Mouse (Mus musculus) hindbrain, postnatal 0 days (tissue): ENCODE data around the gene Fam3b. TPM values are rescaled to one million over a fixed set of nuclear protein-coding genes. Genes with fewer than 3 reads are reported as not detected.
A peak's percentile ranks its signal among the peaks of the same experiment; 100 is the strongest.

Source experiments
- ATAC-seq: fragments of 200-750 bp; cut with Nextera tagmentation; 2 replicates; pipeline ENCODE4 v1.8.0; 2017; ENCODE audit warnings: mild to moderate bottlenecking, moderate TSS enrichment, moderate library complexity
- DNase-seq: peaks from one replicate; pipeline ENCODE4 v3.0.0-alpha.2; 2015; ENCODE audit warnings: low spot score
- H3K27ac ChIP-seq: fragments of 300-500 bp; sonication (generic); 2 replicates; pipeline ENCODE4 v1.5.1; 2014; ENCODE audit warnings: mild to moderate bottlenecking
- H3K27me3 ChIP-seq: fragments of 300-500 bp; sonication (generic); 2 replicates; pipeline ENCODE4 v1.6.1; 2014; ENCODE audit warnings: low read length, mixed read lengths; ENCODE audit not compliant: insufficient read depth
- H3K36me3 ChIP-seq: fragments of 300-500 bp; sonication (generic); 2 replicates; pipeline ENCODE4 v1.6.1; 2014; ENCODE audit warnings: low read length, mixed read lengths; ENCODE audit not compliant: insufficient read depth
- H3K4me1 ChIP-seq: fragments of 300-500 bp; sonication (generic); 2 replicates; pipeline ENCODE4 v1.6.1; 2014; ENCODE audit warnings: antibody characterized with exemption, low read length, mixed read lengths; ENCODE audit not compliant: insufficient read depth
- H3K4me2 ChIP-seq: fragments of 300-500 bp; sonication (generic); 2 replicates; pipeline ENCODE4 v1.6.1; 2014; ENCODE audit warnings: low read depth, mild to moderate bottlenecking, low read length, moderate library complexity, mixed read lengths
- H3K4me3 ChIP-seq: fragments of 300-500 bp; sonication (generic); 2 replicates; pipeline ENCODE4 v1.5.1; 2014; ENCODE audit warnings: low read length
- H3K9ac ChIP-seq: fragments of 300-500 bp; sonication (generic); replicated peaks from 2 replicates; pipeline ENCODE4 v1.6.1; 2014; ENCODE audit warnings: mild to moderate bottlenecking, low read length, moderate library complexity, mixed read lengths
- H3K9me3 ChIP-seq: fragments of 300-500 bp; sonication (generic); 2 replicates; pipeline ENCODE4 v1.6.1; 2016; ENCODE audit warnings: low read length, mixed read lengths
- CTCF ChIP-seq: IDR thresholded peaks from 2 replicates; pipeline ENCODE4 v1.5.1; 2016; ENCODE audit warnings: antibody characterized with exemption, control low read depth, low read depth
- WGBS: fragments of 180-500 bp; shearing (Covaris S2); extraction: QIAGEN DNeasy Blood & Tissue Kit; methylation state at CpG from one replicate; pipeline ENCODE4 v1.1.7; 2014; 5-methylcytosine and 5-hydroxymethylcytosine counted together
- polyA plus RNA-seq: library from polyadenylated mRNA; unstranded; fragments of >200 nt; fragmentation: Nextera tagmentation; extraction: Ambion mirVana; gene quantifications from 2 replicates; pipeline ENCODE4 v1.2.1, GENCODE M21; 2015
- total RNA-seq: library from RNA; depleted of rRNA; stranded (reverse); fragments of >200 nt; gene quantifications from 2 replicates; pipeline ENCODE4 v1.2.3, GENCODE M21; 2014

Gene Fam3b
- total and polyA plus RNA-seq, 2 experiments from 2014 or later: not detected

GRCm38 (mm10) chr16:97459831-97460230, 54.8 kb downstream of the Fam3b start:
- H3K4me1 ChIP-seq: no peaks in the 10 kb centered on the region
- DNase-seq (no peak), ATAC-seq (no peak)
- no peak overlapping the region for H3K27ac ChIP-seq
- WGBS: 82% methylated on average over 1 of the region's 1 CpGs
- no peak overlapping the region for H3K9ac ChIP-seq
- TF ChIP-seq CTCF: no peak
- H3K4me2 ChIP-seq: no peak overlapping the region
- H3K27me3 ChIP-seq: no peaks in the 10 kb centered on the region
- no peaks in the 10 kb centered on the region for H3K36me3 ChIP-seq
- H3K9me3 ChIP-seq: no peaks in the 10 kb centered on the region
- H3K4me3 ChIP-seq: no peak overlapping the region

GRCm38 (mm10) chr16:97447386-97447785, 67.2 kb downstream of the Fam3b start:
- Histone ChIP-seq H3K4me1 (no peaks in the 10 kb centered on the region), H3K9me3 (no peaks in the 10 kb centered on the region), H3K27me3 (no peaks in the 10 kb centered on the region), H3K9ac (no peak overlapping the region), H3K4me2 (no peak overlapping the region), H3K27ac (no peak overlapping the region), H3K36me3 (no peaks in the 10 kb centered on the region), H3K4me3 (no peak overlapping the region)
- TF ChIP-seq CTCF: no peak
- DNase-seq: no peak
- ATAC-seq: no peak

GRCm38 (mm10) chr16:97443670-97444263, 70.8 kb downstream of the Fam3b start:
- Histone ChIP-seq H3K4me1 (no peaks in the 10 kb centered on the region), H3K9me3 (no peaks in the 10 kb centered on the region), H3K4me2 (no peak overlapping the region), H3K4me3 (no peak overlapping the region), H3K27ac (no peak overlapping the region), H3K27me3 (no peaks in the 10 kb centered on the region), H3K36me3 (no peaks in the 10 kb centered on the region), H3K9ac (no peak overlapping the region)
- peak; percentile 90 for TF ChIP-seq CTCF
- WGBS: 56% methylated on average over 14 of the region's 14 CpGs
- ATAC-seq: peak; percentile 72
- DNase-seq: peak; percentile 84

- Histone ChIP-seq H3K4me3 (no peak overlapping the region), H3K27me3 (no peaks in the 10 kb centered on the region), H3K36me3 (no peaks in the 10 kb centered on the region), H3K9ac (no peak overlapping the region), H3K4me1 (no peaks in the 10 kb centered on the region), H3K9me3 (no peaks in the 10 kb centered on the region), H3K4me2 (no peak overlapping the region), H3K27ac (no peak overlapping the region)
- ATAC-seq (no peak), DNase-seq (no peak)
- no peak for TF ChIP-seq CTCF
- WGBS: 92% methylated on average over 9 of the region's 9 CpGs
Measured at GRCm38 (mm10) chr16:97441967-97442366, 72.6 kb downstream of the Fam3b start.

GRCm38 (mm10) chr16:97438191-97438590, 76.4 kb downstream of the Fam3b start:
- peak; percentile 32 for DNase-seq
- no peak for TF ChIP-seq CTCF
- H3K4me1 ChIP-seq: no peaks in the 10 kb centered on the region
- H3K9ac ChIP-seq: no peak overlapping the region
- no peaks in the 10 kb centered on the region for H3K27me3 ChIP-seq
- H3K4me3 ChIP-seq: no peak overlapping the region
- no peak overlapping the region for H3K27ac ChIP-seq
- 61% methylated on average over 3 of the region's 3 CpGs for WGBS
- H3K4me2 ChIP-seq: no peak overlapping the region
- no peaks in the 10 kb centered on the region for H3K36me3 ChIP-seq
- peak; percentile 58 for ATAC-seq
- H3K9me3 ChIP-seq: no peaks in the 10 kb centered on the region

GRCm38 (mm10) chr16:97437448-97438056, 77.1 kb downstream of the Fam3b start:
- H3K27me3 ChIP-seq: no peaks in the 10 kb centered on the region
- DNase-seq: peak; percentile 59
- H3K36me3 ChIP-seq: no peaks in the 10 kb centered on the region
- no peak overlapping the region for H3K9ac ChIP-seq
- H3K4me2 ChIP-seq: no peak overlapping the region
- no peak for TF ChIP-seq CTCF
- H3K27ac ChIP-seq: no peak overlapping the region
- H3K4me1 ChIP-seq: no peaks in the 10 kb centered on the region
- peak; percentile 77 for ATAC-seq
- H3K4me3 ChIP-seq: no peak overlapping the region
- no peaks in the 10 kb centered on the region for H3K9me3 ChIP-seq
- 23% methylated on average over 1 of the region's 1 CpGs for WGBS

GRCm38 (mm10) chr16:97434206-97434605, 80.4 kb downstream of the Fam3b start:
- peak; percentile 41 for DNase-seq
- H3K9me3 ChIP-seq: no peaks in the 10 kb centered on the region
- H3K27ac ChIP-seq: no peak overlapping the region
- no peak overlapping the region for H3K4me2 ChIP-seq
- no peak for ATAC-seq
- WGBS: 47% methylated on average over 2 of the region's 2 CpGs
- H3K9ac ChIP-seq: no peak overlapping the region
- H3K36me3 ChIP-seq: no peaks in the 10 kb centered on the region
- H3K27me3 ChIP-seq: no peaks in the 10 kb centered on the region
- H3K4me3 ChIP-seq: no peak overlapping the region
- no peak for TF ChIP-seq CTCF
- H3K4me1 ChIP-seq: no peaks in the 10 kb centered on the region
